Mouse (Mus musculus) adrenal gland, postnatal 14 days (tissue): ENCODE measurements around the gene Rpl3. TPM values are rescaled to one million over a fixed set of nuclear protein-coding genes. Genes with fewer than 3 reads are reported as not detected.

Experiments used
- DNase-seq: peaks from one replicate; pipeline ENCODE4 v3.0.0; 2021; ENCODE audit warnings: mixed read lengths
- total RNA-seq: library from RNA; stranded (reverse); gene quantifications from 2 replicates; pipeline ENCODE4 v1.2.3, GENCODE M21; 2021

Gene Rpl3
- total RNA-seq, 1 experiment from 2014 or later: 594 TPM

DNA sequence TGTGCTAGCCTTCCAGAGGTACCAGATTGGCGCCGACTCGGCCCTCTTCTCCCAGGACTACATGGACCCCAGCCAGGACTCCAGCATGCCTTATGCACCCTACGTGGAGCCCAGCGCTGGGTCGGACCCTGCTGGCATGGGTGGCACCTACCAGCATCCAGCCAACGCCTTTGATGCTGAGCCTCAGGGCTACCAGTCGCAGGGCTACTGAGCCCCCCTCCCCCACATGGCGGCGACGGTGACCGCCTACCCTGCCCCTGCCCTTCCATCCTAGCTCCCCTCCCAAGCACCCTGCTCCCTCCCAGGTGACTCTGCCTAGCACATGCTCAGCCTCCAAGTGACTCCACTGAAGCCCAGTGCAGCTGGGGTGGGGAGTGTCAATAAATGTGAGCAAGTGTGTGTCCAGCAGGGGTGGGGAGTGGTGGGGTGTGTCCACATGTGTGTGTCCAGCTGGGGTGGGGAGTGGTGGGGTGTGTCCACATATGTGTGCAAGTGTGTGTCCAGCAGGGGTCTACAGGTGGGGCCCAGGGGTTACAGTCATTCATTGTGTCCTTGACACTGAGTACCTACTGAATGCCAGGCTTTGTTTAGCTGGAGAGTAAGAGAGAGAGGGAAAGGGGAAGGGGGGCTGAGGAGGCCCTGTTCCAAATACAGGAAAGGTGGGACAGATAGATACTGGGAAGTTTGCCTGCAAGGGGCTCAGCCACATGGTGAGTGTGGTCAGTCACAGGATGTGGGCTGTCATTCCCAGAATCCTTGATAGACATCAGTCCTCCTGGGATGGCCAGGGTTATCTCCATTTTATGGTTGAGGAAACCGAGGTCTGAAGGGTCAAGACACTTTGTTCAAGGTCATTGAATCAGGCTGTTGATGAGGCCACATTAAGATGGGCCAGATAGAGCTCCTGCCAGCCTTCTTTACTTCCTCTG lies 24.5 kb upstream of the Rpl3 start:
- no peak for DNase-seq

DNA sequence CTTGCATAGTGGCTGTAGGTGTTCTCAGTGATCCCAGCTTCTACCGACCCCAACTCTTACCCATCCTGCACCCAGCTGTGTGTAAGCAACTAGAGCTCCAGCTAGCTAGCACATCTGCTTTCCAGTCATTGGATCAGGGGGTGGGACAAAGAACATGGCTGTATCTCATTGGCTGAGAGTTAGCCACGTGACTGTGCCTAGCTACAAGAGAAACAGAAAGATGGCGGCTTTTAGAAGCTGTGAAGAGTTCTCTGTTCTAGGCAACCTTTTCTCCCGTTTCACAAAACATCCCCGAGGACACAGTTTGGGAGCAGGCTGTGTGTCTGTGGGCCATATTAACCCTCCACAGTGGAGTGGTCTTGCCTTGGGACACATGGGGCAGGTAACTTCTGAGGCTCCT lies 23.6 kb upstream of the Rpl3 start:
- DNase-seq: no peak

DNA sequence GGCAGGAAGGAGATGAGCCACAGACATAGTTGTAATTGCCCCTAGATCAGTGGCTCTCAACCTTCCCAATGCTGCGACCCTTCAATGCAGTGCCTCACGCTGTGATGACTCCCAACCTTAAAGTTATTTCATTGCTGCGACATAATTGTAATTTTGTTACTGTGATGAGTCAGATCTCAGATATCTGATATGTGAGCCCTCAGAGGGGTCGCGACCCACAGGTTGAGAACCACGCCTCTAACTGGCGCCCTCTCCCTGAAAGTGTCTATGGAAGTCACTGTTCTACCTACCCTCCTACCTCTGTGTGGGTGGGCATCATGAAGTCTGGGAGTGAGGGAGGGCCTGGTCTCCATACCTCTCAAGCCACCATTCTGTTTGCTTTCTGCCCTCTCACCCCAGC lies 22.7 kb upstream of the Rpl3 start:
- DNase-seq: no peak

- no peak for DNase-seq
These were observed 20.8 kb upstream of the Rpl3 start for GRCm38 (mm10) chr15:80112499-80112898.

GRCm38 (mm10) chr15:80111436-80111835 lies 19.8 kb upstream of the Rpl3 start:
- no peak for DNase-seq

- no peak for DNase-seq
These were observed 15.9 kb upstream of the Rpl3 start for GRCm38 (mm10) chr15:80107575-80107974.

- DNase-seq: no peak
These were observed 15.5 kb upstream of the Rpl3 start for GRCm38 (mm10) chr15:80107143-80107542.

GRCm38 (mm10) chr15:80105490-80106410 lies 14.1 kb upstream of the Rpl3 start:
- no peak for DNase-seq

DNA sequence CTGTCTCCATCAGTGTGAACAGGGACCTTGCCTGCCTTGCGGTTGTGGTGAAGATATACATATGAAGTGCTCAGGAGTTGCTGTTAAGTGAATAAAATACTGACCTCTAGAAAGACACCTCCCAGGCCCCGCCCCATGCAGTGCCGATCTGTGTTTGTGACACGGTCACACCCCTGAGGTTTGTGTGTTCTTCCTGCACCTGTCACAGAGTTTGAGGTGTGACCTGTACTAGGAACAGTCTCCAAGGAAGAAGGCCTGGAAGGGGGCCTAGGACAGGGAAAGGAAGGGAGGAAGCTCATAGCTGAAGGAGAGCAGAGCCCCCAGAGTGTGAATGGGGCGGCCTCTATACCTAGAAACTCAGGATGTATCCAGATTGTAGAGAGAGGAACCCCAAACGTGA lies 10.8 kb upstream of the Rpl3 start:
- no peak for DNase-seq

DNA sequence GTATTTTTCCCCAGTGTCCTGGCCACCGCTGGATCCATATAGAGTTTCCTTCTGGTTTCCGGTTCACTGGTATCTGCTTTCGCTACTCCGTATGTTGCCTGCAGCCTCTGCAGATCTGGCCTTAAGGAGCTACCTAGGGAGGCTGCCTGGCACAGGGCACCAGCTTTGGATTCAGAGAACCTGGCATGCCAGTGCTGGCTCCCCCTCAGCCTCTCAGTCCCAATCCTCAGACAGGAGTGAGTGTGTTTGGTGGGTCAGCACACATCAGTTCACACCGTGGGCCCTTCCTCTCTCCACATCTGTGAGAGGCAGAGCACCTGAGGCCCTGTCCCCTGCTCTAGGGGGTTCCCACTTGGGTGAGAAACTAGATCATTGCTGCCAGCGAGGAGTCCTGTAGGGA lies 9.8 kb upstream of the Rpl3 start:
- DNase-seq: no peak

GRCm38 (mm10) chr15:80100871-80101270 lies 9.2 kb upstream of the Rpl3 start:
- DNase-seq: no peak

GRCm38 (mm10) chr15:80100196-80100595 lies 8.5 kb upstream of the Rpl3 start:
- no peak for DNase-seq

DNA sequence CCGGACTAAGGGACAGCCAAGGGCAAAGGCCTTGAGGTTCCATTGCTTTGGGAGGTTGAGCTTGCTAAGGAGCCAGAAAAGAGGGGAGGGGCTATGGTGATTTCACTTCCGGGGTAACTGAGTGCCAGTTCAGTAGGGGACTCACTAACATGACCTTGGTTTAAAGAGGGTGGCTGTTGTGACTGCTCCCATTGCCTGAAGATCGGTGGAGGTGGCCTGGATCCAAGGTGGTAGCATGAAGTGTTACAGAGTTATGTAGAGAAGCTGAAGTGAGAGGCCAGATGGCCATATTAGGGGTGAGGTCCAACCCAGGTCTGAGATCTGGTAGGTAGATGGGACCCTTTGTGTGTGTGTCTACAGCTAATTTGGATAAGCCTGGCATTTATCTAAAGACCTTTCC lies 7.8 kb upstream of the Rpl3 start:
- DNase-seq: no peak

GRCm38 (mm10) chr15:80098809-80099208 lies 7.1 kb upstream of the Rpl3 start:
- DNase-seq: peak; percentile 76

GRCm38 (mm10) chr15:80097999-80098461 lies 6.4 kb upstream of the Rpl3 start:
- no peak for DNase-seq

- peak; percentile 80 for DNase-seq
These were observed 5.5 kb upstream of the Rpl3 start for GRCm38 (mm10) chr15:80096946-80097881.

DNA sequence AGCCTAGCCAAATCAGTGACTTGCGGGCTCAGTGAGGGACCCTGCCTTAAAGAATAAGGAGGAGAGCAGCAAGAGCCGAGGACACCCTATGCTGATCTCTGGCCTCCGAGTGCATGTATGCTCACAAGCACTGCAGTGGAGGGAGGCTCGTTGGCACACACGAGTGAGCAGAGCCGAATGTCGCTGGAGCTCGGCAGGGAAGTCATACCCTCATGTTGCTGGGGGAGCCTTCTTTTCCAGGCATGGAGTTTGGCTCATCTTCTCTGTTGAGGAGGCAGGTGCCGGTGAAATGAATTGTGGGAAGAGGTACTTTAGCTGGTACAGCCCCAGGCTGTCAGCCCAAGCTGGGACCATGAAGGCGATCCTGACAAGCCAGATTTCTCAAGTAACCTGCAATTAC lies 4.7 kb upstream of the Rpl3 start:
- no peak for DNase-seq

DNA sequence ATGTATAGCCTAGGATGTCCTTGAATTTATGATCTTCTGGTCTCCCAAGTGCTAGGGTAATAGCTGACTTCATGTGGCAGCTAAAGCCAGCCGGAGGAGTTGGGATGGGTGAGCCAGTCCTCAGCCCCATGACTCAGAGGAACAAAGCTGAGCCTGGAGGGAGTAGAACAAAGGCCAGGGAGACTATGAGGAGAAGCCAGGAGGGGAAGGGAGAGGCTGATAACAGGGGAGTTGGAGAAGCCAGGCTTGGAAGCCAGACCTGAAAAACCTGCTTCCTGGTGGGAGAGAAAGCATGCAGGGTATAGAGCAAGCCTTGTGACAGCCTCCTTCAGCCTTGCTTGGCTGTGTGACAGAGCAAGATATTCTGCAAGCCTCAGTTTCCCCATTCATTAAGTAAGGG lies 3.9 kb upstream of the Rpl3 start:
- no peak for DNase-seq

- no peak for DNase-seq
These were observed 2.5 kb upstream of the Rpl3 start for GRCm38 (mm10) chr15:80094201-80094600.

- DNase-seq: peak; percentile 69
These were observed 931 bp upstream of the Rpl3 start for GRCm38 (mm10) chr15:80092599-80092998.

GRCm38 (mm10) chr15:80092041-80092441 lies 373 bp upstream of the Rpl3 start:
- no peak for DNase-seq

DNA sequence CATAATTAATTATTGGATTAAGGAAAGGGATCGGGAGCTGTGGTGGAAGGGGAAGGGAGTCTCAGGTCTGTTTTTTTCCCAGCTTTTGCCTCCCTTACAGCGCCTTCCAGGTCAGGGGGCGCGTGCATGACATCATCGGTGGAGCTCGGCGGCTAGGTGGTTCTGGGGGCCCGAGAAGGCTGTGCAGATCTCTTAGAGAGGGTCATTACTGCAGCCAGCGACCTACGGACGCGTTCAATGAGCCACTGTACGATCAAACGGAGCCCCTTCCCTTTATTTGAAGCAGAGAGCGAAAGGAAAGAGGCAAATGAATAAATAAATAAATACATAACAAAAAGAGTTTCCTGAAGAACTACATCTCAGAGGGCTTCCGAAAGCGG lies 937 bp downstream of the Rpl3 start:
- DNase-seq: peak; percentile 55
